Mouse (Mus musculus) lung, postnatal 0 days (tissue): ENCODE data around the gene Cdkn1a. TPM values are rescaled to one million over a fixed set of nuclear protein-coding genes. Genes with fewer than 3 reads are reported as not detected.
"Not testable (repeated sequence)": the region's sequence is repeated elsewhere in the genome, so short reads cannot be mapped to it uniquely, and the experiment has no call there.

Experiments used
- ATAC-seq: fragments of 200-750 bp; cut with Nextera tagmentation; 2 replicates; pipeline ENCODE4 v1.8.0; 2017; ENCODE audit warnings: moderate library complexity
- DNase-seq: peaks from one replicate; pipeline ENCODE4 v3.0.0-alpha.2; 2016; ENCODE audit warnings: low spot score
- H3K27ac ChIP-seq: fragments of 300-500 bp; sonication (generic); 2 replicates; pipeline ENCODE4 v1.5.1; 2014; ENCODE audit warnings: antibody characterized with exemption, mild to moderate bottlenecking, low read length, mixed read lengths
- H3K27me3 ChIP-seq: fragments of 300-500 bp; sonication (generic); replicated peaks from 2 replicates; pipeline ENCODE4 v1.6.1; 2014; ENCODE audit warnings: low read length, mixed read lengths; ENCODE audit not compliant: insufficient read depth
- H3K36me3 ChIP-seq: fragments of 300-500 bp; sonication (generic); 2 replicates; pipeline ENCODE4 v1.6.1; 2014; ENCODE audit warnings: low read length, mixed read lengths; ENCODE audit not compliant: insufficient read depth
- H3K4me1 ChIP-seq: fragments of 300-500 bp; sonication (generic); 2 replicates; pipeline ENCODE4 v1.6.1; 2014; ENCODE audit warnings: antibody characterized with exemption, low read depth, low read length, mixed read lengths; ENCODE audit not compliant: insufficient read depth
- H3K4me2 ChIP-seq: fragments of 300-500 bp; sonication (generic); replicated peaks from 2 replicates; pipeline ENCODE4 v1.6.1; 2014; ENCODE audit warnings: low read depth, mild to moderate bottlenecking, low read length, moderate library complexity, mixed read lengths
- H3K4me3 ChIP-seq: fragments of 300-500 bp; sonication (generic); 2 replicates; pipeline ENCODE4 v1.5.1; 2014; ENCODE audit warnings: low read depth, low read length
- H3K9ac ChIP-seq: fragments of 300-500 bp; sonication (generic); replicated peaks from 2 replicates; pipeline ENCODE4 v1.6.1; 2014; ENCODE audit warnings: low read depth, mild to moderate bottlenecking
- H3K9me3 ChIP-seq: fragments of 300-500 bp; sonication (generic); 2 replicates; pipeline ENCODE4 v1.6.1; 2016; ENCODE audit warnings: low read length, mixed read lengths
- CTCF ChIP-seq: IDR thresholded peaks from 2 replicates; pipeline ENCODE4 v1.5.1; 2016; ENCODE audit warnings: antibody characterized with exemption, mild to moderate bottlenecking
- EP300 ChIP-seq: IDR thresholded peaks from 2 replicates; pipeline ENCODE4 v1.6.1; 2016; ENCODE audit warnings: antibody characterized with exemption, mild to moderate bottlenecking, control low read depth
- WGBS: fragments of 180-500 bp; shearing (Covaris S2); extraction: QIAGEN DNeasy Blood & Tissue Kit; methylation state at CpG from one replicate; pipeline ENCODE4 v1.1.7; 2014; 5-methylcytosine and 5-hydroxymethylcytosine counted together
- polyA plus RNA-seq: library from polyadenylated mRNA; unstranded; fragments of >200 nt; fragmentation: Nextera tagmentation; extraction: Ambion mirVana; gene quantifications from 2 replicates; pipeline ENCODE4 v1.2.1, GENCODE M21; 2015

The Cdkn1a gene
- 106 and 177 TPM in 2 replicates for polyA plus RNA-seq

DNA sequence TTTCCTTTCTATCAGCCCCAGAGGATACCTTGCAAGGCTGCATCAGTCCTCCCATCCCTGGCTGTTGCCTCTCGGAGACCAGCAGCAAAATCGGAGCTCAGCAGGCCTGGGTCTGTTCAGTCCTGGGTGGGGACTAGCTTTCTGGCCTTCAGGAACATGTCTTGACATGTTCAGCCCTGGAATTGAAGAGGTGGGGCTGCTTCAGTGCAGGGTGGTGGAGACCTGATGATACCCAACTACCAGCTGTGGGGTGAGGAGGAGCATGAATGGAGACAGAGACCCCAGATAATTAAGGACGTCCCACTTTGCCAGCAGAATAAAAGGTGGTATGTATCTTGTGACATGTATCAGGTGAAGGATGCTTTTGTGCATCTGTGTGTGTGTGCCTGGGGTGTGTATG, at the start of gene Cdkn1a:
Gene Cdkn1a (plus strand): TSS at position 201 of the 400 bp plus-strand sequence.
- H3K4me3 ChIP-seq, result no peak within 1 kb of the TSS
- TF ChIP-seq EP300 (no peak), CTCF (no peak)
- no peaks in the 10 kb centered on the region; the same call in 1 of the 2 replicates for H3K27me3 ChIP-seq
- H3K4me1 ChIP-seq, result peaks cover 5% of the 10 kb centered on the region
- DNase-seq, result no peak
- 78% methylated on average over 3 of the region's 3 CpGs for WGBS
- no peak within 1 kb of the TSS for H3K4me2 ChIP-seq
- no peak for ATAC-seq
- no peaks in the 10 kb centered on the region for H3K9me3 ChIP-seq
- no peaks in the 10 kb centered on the region for H3K36me3 ChIP-seq
- H3K9ac ChIP-seq, result no peak within 1 kb of the TSS
- no peak within 1 kb of the TSS for H3K27ac ChIP-seq

DNA sequence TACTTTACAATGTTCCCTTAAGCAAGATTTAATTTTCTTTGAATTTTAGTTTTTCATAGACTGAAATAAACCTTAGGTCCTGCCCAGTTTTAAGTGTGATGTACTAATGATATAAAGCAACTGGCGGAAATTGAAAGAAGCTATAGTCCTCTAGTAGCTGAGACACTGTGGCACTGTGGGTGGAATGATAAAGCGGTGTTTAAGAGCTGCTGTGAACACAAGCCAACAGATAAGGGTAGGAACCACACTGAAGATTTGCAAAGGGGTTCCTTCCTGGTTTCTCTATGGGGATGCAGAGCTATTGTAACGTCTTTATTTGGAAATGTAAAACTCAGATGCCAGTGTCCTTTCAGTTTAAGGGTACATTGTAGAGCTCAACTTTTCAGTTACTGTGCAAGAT, 49.1 kb upstream of the Cdkn1a start:
- peaks cover 47% of the 10 kb centered on the region for H3K36me3 ChIP-seq
- H3K4me3 ChIP-seq, H3K27me3 ChIP-seq, H3K9me3 ChIP-seq, H3K4me2 ChIP-seq, H3K9ac ChIP-seq, H3K4me1 ChIP-seq, H3K27ac ChIP-seq, DNase-seq, ATAC-seq: not testable (repeated sequence)
- WGBS, result 58% methylated on average over 3 of the region's 3 CpGs

DNA sequence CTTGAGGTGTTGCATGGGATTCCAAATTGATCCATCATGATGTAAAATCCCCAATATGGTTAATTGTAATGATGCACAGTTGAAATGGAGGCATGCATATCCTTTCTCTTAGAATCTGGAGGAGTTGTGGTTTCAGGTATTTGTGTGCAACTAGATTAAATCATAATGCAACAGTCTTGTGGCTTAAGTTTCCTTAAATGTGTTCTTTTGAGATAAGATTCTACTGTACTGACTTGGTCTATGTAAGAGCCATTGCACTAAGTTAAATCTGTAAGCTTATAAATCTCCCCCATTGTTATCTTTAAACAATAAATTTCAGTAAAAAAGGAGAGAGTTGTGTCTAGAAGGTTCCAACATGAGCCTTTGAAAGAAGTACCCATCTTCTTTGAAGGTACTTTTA, 48.2 kb upstream of the Cdkn1a start:
- no peaks in the 10 kb centered on the region for H3K4me1 ChIP-seq
- H3K4me2 ChIP-seq, result no peak overlapping the region
- ATAC-seq (no peak), DNase-seq (no peak)
- H3K27ac ChIP-seq, result no peak overlapping the region
- H3K27me3 ChIP-seq, result no peaks in the 10 kb centered on the region
- TF ChIP-seq CTCF (no peak), EP300 (no peak)
- peaks cover 46% of the 10 kb centered on the region for H3K36me3 ChIP-seq
- H3K9ac ChIP-seq, result no peak overlapping the region
- no peak overlapping the region for H3K4me3 ChIP-seq
- no peaks in the 10 kb centered on the region for H3K9me3 ChIP-seq

DNA sequence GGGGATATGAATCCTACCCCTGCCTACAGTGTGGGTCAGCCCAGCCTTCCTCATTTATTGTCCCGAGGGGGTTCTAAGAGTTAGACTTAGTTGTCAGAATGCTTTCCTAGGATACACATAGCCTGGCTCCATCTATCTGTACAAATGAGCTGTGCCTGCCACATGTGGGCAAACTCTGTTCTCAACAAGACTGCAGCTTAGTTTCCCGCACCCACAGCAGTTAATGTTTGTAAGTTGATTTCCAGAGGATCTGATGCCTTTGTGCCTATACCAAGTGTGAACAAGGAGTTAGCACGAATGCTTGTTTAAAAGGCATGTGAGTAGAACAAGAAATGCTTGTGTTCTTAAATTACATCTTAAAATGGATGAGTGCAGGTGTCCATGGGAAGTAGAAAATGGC, 47.2 kb upstream of the Cdkn1a start:
- H3K27me3 ChIP-seq, result no peaks in the 10 kb centered on the region
- no peak for TF ChIP-seq CTCF
- no peak for TF ChIP-seq EP300
- no peak for ATAC-seq
- no peak for DNase-seq
- H3K4me2 ChIP-seq, result no peak overlapping the region
- H3K4me1 ChIP-seq, result no peaks in the 10 kb centered on the region
- WGBS, result 81% methylated on average over 3 of the region's 3 CpGs
- H3K27ac ChIP-seq, result no peak overlapping the region
- peaks cover 43% of the 10 kb centered on the region for H3K36me3 ChIP-seq
- H3K9ac ChIP-seq, result no peak overlapping the region
- no peaks in the 10 kb centered on the region for H3K9me3 ChIP-seq
- H3K4me3 ChIP-seq, result no peak overlapping the region

DNA sequence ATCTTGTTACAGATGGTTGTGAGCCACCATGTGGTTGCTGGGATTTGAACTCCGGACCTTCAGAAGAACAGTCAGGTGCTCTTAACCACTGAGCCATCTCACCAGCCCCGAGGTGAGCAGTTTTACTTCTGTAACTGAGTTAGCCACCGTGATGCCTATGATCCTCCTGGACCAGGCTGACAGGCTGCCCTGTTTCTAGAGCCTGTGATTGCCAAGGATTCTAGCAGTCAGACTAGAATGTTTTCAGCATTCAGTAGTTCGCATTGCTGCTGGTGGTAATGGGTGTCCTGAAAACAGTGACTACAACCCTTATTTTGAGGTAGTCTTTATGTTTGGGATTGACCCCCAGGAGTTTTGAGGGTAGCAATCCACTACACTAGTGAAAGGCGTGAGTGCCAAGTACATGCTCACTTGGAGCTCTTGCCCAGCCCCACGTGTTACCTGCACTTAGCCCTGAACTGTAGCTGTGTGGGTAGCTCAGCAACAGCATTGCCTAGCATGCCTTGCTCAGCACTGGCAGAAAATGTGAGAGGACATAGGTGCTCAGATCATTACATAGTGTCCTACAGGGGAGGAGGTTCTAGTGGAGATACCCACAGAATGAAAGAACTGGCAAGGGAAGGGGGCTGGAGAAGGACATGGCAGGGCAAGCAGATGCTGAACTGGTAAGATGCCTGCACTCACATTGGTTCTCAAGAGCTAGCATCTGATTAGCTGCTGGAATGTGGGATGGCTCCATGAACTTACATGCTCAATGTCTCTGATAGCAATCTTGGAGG, 46.4 kb upstream of the Cdkn1a start:
- ATAC-seq, result no peak
- no peak overlapping the region for H3K4me2 ChIP-seq
- DNase-seq, result no peak
- peaks cover 36% of the 10 kb centered on the region for H3K36me3 ChIP-seq
- H3K27ac ChIP-seq, result no peak overlapping the region
- H3K27me3 ChIP-seq, result no peaks in the 10 kb centered on the region
- no peaks in the 10 kb centered on the region for H3K4me1 ChIP-seq
- H3K4me3 ChIP-seq, result no peak overlapping the region
- no peak overlapping the region for H3K9ac ChIP-seq
- H3K9me3 ChIP-seq, result no peaks in the 10 kb centered on the region
- TF ChIP-seq CTCF (no peak), EP300 (no peak)
- 75% methylated on average over 6 of the region's 6 CpGs for WGBS

DNA sequence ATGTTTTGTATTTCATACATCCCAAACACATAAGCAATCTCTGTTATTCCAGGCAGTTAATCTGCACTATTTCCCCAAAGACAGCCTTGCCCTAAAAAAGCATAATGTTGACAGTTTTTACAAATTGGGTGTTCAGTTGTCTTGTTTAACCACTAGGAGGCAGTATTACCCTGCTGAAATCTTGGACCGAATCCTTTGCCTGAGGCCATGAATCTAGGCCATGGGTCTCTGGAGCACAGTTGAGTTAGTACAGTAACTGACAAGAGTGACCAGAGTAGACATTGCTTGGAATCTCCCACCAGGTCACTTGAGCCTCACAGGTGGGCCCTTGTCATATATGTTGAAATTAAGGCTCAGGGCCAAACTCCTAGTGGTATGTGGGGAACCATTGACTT, 45.9 kb upstream of the Cdkn1a start:
- Histone ChIP-seq H3K9me3 (no peaks in the 10 kb centered on the region), H3K36me3 (peaks cover 30% of the 10 kb centered on the region; the same call in 1 of the 2 replicates), H3K4me2 (no peak overlapping the region), H3K4me1 (no peaks in the 10 kb centered on the region), H3K27ac (no peak overlapping the region), H3K9ac (no peak overlapping the region), H3K4me3 (no peak overlapping the region), H3K27me3 (no peaks in the 10 kb centered on the region)
- peak; percentile 81 for DNase-seq
- TF ChIP-seq CTCF, result peak; percentile 86
- TF ChIP-seq EP300, result 0 out of 2 replicates have a peak, but pooled peaks have one; percentile 19
- ATAC-seq, result peak; percentile 43
- 33% methylated on average over 1 of the region's 1 CpGs for WGBS
